Comparison of ENCODE assay signal across 22 mouse cellular contexts in the genomic region with DNA sequence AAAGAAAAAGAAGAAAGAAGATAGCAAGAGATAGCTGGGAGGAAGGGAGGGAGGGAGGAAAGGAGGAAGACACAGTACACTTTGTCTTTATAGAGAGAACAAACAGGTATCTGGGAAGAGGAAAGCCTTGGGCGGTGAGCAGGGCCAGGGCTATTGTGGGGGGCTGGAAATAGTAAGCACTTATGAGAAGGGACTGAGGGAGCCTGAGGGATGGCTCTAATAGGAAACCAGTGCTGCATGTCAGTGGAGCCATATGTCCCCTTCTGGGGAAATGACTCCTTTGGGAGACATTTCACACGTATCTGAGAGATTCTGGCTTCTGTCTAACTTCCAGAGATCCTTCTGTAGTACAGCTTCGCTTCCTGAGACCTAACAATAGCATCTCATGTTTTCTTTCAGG.
"Had no signal": no experiment of that assay in that cellular context is flagged by ENCODE, and none has a peak within 500 bp of the region (broad histone marks: within the 10 kb centered on the region; RNA-seq: fewer than 3 reads in every experiment).

No protein-coding gene starts in this region.

- H3K4me3 ChIP-seq: heart, adult 2 months; heart, embryonic 13.5 days; heart, embryonic 15.5 days; hindbrain, embryonic 13.5 days; hindbrain, embryonic 15.5 days; layer of hippocampus, adult 2 months; limb, embryonic 13.5 days; limb, embryonic 15.5 days had no signal

- DNase-seq: forebrain, postnatal 0 days; gastrocnemius, postnatal 14 days; gastrocnemius, postnatal 36 days; heart, adult 2 months; heart, postnatal 14 days; heart, postnatal 36 days; kidney, adult 11 months; kidney, adult 2 months; kidney, postnatal 10 days; kidney, postnatal 25 days; kidney, postnatal 4 days; left cerebral cortex, postnatal 4 days had no signal

- H3K9ac ChIP-seq: forebrain, postnatal 0 days; heart, embryonic 13.5 days; heart, embryonic 15.5 days; hindbrain, embryonic 13.5 days; hindbrain, embryonic 15.5 days; limb, embryonic 13.5 days; limb, embryonic 15.5 days had no signal

- H3K27me3 ChIP-seq: heart, embryonic 13.5 days; heart, embryonic 15.5 days; hindbrain, embryonic 13.5 days; hindbrain, embryonic 15.5 days; limb, embryonic 13.5 days; limb, embryonic 15.5 days had no signal

- H3K4me1 ChIP-seq: heart, embryonic 13.5 days; heart, embryonic 15.5 days; hindbrain, embryonic 15.5 days; limb, embryonic 13.5 days; limb, embryonic 15.5 days had no signal

- H3K9me3 ChIP-seq: heart, embryonic 13.5 days; heart, embryonic 15.5 days; hindbrain, embryonic 13.5 days; hindbrain, embryonic 15.5 days; limb, embryonic 13.5 days; limb, embryonic 15.5 days had no signal

- H3K4me2 ChIP-seq: heart, embryonic 11.5 days; heart, embryonic 13.5 days; heart, embryonic 15.5 days; hindbrain, embryonic 13.5 days; hindbrain, embryonic 15.5 days; limb, embryonic 13.5 days; limb, embryonic 15.5 days had no signal

- H3K36me3 ChIP-seq: heart, embryonic 13.5 days; heart, embryonic 15.5 days; hindbrain, embryonic 13.5 days; hindbrain, embryonic 15.5 days; limb, embryonic 13.5 days; limb, embryonic 15.5 days had no signal

- ATAC-seq: forebrain, postnatal 0 days; hindbrain, postnatal 0 days; intestine, embryonic 16.5 days had no signal

- H3K27ac ChIP-seq: heart, adult 2 months; heart, embryonic 13.5 days; heart, embryonic 15.5 days; hindbrain, embryonic 13.5 days; hindbrain, embryonic 15.5 days; hindbrain, postnatal 0 days; layer of hippocampus, adult 2 months; limb, embryonic 13.5 days; limb, embryonic 15.5 days had no signal
